Mouse (Mus musculus) testis, adult 2 months (tissue): ENCODE results near the gene Ep400. TPM values are rescaled to one million over a fixed set of nuclear protein-coding genes. Genes with fewer than 3 reads are reported as not detected.

Experiments used
- H3K27ac ChIP-seq: fragments of 200-500 bp; 2 replicates; pipeline ENCODE4 v1.5.1; 2012; ENCODE audit warnings: low read depth, low read length; ENCODE audit not compliant: control insufficient read depth, insufficient read depth
- H3K27me3 ChIP-seq: fragments of 200-500 bp; 2 replicates; pipeline ENCODE4 v1.6.1; 2012; ENCODE audit warnings: mild to moderate bottlenecking, low read length, moderate library complexity; ENCODE audit not compliant: control insufficient read depth, insufficient read depth
- H3K36me3 ChIP-seq: fragments of 200-500 bp; 2 replicates; pipeline ENCODE4 v1.6.1; 2012; ENCODE audit warnings: mild to moderate bottlenecking, low read length; ENCODE audit not compliant: control insufficient read depth, insufficient read depth
- H3K4me1 ChIP-seq: fragments of 200-500 bp; 2 replicates; pipeline ENCODE4 v1.6.1; 2012; ENCODE audit warnings: low read length; ENCODE audit not compliant: control insufficient read depth, insufficient read depth
- H3K4me3 ChIP-seq: fragments of 200-500 bp; 2 replicates; pipeline ENCODE4 v1.5.1; 2012; ENCODE audit warnings: low read depth, mild to moderate bottlenecking, low read length, moderate library complexity, mixed read lengths; ENCODE audit not compliant: control insufficient read depth
- CTCF ChIP-seq: fragments of 200-500 bp; IDR thresholded peaks from 2 replicates; pipeline ENCODE4 v1.5.1; 2012; ENCODE audit warnings: low read depth, mild to moderate bottlenecking, inconsistent platforms, low read length, moderate library complexity; ENCODE audit not compliant: control insufficient read depth, insufficient read depth, insufficient replicate concordance
- POLR2A ChIP-seq: fragments of 200-500 bp; IDR thresholded peaks from 2 replicates; pipeline ENCODE4 v1.6.1; 2012; ENCODE audit warnings: low read depth, mild to moderate bottlenecking, inconsistent platforms, low read length, moderate library complexity; ENCODE audit not compliant: control insufficient read depth
- polyA plus RNA-seq: library from polyadenylated mRNA; depleted of rRNA; stranded (reverse); fragments of >200 nt; gene quantifications from 2 replicates; pipeline ENCODE4 v1.2.3, GENCODE M21; 2012

The Ep400 gene
- polyA plus RNA-seq, 1 experiment, result 196 TPM

DNA sequence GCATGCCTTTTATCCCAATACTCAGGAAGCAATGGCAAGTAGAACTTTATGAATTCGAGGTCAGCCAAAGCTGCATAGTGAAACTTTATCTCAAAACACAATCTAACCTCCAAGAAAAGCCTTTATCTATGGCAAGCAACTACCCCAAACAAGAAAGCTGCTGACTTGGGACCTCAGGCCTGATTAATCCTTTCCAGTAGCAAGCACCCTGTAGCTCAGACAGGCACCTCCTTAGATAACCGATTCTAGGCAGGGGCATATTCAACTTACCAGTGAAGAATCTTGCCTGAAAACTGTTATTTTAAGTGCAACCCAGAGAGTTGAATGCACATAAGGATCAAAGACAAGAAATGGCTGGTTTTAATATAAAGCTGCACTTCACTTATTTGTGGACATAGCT, 59.1 kb downstream of the Ep400 start:
- TF ChIP-seq CTCF, result no peak
- no peak for TF ChIP-seq POLR2A
- Histone ChIP-seq H3K27me3 (no peaks in the 10 kb centered on the region), H3K4me3 (no peak overlapping the region), H3K27ac (no peak overlapping the region), H3K36me3 (peaks cover 3% of the 10 kb centered on the region), H3K4me1 (no peaks in the 10 kb centered on the region)

DNA sequence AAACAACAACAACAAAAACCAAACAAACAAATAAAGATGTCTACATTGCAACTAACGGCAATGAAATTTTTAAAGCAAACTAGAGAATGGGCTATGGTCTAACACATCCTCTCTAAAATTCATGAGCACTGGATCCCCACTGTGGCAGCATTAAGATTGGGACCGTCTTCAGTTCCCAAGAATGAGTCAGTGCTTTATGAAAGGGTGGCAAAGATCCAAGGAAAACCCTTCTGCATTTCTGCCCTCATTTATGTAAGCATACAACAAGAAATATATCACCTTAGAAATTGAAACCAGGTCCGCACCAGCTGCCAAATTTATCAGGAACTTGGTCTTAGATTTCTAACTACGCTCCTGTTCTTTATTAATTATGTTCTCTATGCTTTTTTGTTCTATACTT, 61.3 kb downstream of the Ep400 start:
- Histone ChIP-seq H3K4me3 (no peak overlapping the region), H3K4me1 (no peaks in the 10 kb centered on the region), H3K27me3 (no peaks in the 10 kb centered on the region), H3K36me3 (peaks cover 3% of the 10 kb centered on the region), H3K27ac (no peak overlapping the region)
- no peak for TF ChIP-seq CTCF
- TF ChIP-seq POLR2A, result no peak

DNA sequence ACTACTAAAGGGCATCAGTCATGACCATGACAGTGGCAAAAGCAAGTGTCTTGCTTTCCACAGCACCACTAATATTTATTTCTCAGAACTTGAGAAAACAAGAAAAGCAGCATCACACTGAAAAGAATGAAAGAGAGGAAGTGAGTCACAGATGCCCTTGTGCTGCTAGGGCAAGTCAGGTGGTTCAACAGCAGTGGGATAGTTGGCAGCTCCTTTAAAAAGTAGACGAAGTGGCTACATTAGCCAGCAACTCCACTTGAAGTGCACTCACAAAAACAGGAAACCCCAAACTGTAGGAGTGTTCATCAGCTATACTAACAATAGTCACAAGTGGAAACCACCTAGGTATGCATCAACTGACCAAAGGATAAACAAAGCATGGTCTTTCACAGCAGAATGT, 66.5 kb downstream of the Ep400 start:
- Histone ChIP-seq H3K27me3 (no peaks in the 10 kb centered on the region), H3K4me3 (no peak overlapping the region), H3K4me1 (no peaks in the 10 kb centered on the region), H3K27ac (no peak overlapping the region), H3K36me3 (peaks cover 6% of the 10 kb centered on the region)
- TF ChIP-seq CTCF, result no peak
- TF ChIP-seq POLR2A, result no peak

DNA sequence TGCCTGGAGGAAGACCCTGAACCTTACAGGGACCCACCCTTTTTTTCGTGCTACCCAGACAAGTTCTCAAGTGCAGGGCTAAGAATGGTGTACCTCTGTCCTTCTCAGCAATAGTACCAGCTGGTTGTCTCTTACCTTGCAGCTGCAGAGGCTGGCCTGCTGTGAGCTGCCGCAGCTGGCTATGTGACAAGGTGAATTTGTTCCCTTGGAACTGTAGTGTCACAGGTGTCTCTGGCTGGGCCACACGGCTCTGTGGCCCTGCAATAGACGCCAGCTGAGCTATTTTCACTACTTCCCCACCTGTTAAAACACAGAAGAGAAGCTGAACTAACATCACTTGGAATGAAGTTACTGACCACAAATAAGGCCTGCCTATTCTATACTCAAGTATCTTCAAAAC, 71.9 kb downstream of the Ep400 start:
- H3K27me3 ChIP-seq, result no peaks in the 10 kb centered on the region
- H3K4me3 ChIP-seq, result no peak overlapping the region
- no peak overlapping the region for H3K27ac ChIP-seq
- H3K36me3 ChIP-seq, result peaks cover 5% of the 10 kb centered on the region
- no peak for TF ChIP-seq CTCF
- TF ChIP-seq POLR2A, result no peak
- H3K4me1 ChIP-seq, result no peaks in the 10 kb centered on the region

DNA sequence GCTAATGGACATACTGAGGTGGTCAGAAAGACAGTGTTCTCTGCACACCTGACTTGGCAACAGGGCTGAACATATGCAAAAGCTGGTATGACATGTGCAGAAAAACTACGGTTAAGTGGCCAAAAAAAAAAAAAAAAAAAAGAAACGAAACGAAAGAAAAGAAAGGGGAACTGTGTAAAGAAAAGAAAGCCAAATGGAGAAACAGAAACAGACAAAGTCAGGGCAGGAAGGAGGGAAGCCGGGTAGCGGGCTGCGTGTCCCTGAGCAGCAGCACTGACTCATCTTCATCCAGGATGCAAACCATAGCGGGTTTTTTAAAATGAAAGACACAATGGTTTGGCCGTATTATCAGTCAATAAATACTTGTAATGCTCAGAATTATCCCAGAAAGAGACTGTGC, 88.5 kb downstream of the Ep400 start:
- peaks cover 10% of the 10 kb centered on the region for H3K36me3 ChIP-seq

DNA sequence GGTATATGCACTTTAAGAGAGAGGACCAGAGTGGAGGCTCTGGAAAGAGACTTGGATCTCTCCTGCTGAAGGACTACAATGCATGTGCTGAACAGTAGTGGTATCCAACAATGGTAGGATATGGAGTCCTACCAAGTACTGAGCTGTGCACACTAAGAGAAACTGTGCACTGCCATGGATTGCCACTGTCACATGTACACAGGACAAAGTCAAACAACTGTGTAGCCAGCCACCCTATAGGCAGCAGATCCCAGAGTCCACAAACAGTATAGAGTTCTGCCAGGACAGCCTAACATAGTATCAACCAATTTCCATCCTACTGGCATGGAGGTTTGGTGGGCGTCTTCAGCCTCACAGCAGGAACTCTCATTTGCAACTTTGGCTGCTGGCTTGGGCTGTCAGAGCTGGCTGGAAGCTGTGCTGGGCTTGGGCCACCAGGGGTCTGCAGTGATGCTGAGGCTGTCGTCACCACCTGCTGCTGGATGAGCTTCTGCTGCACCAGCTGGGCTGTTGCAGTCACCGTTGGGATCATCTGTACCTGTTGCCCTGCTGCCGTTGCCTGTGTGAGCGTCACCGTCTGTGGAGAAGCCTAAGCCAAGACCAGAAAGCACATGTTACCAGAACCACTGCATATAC, 104.9 kb downstream of the Ep400 start:
- H3K4me3 ChIP-seq, result no peak overlapping the region
- no peaks in the 10 kb centered on the region for H3K27me3 ChIP-seq
- H3K4me1 ChIP-seq, result no peaks in the 10 kb centered on the region
- H3K36me3 ChIP-seq, result peaks cover 7% of the 10 kb centered on the region
- TF ChIP-seq POLR2A (no peak), CTCF (no peak)
- no peak overlapping the region for H3K27ac ChIP-seq

More for the DNA sequence above, 88.5 kb downstream of the Ep400 start:
- Histone ChIP-seq H3K4me1 (no peaks in the 10 kb centered on the region), H3K4me3 (no peak overlapping the region), H3K27me3 (no peaks in the 10 kb centered on the region), H3K27ac (no peak overlapping the region)
- TF ChIP-seq CTCF, result no peak

DNA sequence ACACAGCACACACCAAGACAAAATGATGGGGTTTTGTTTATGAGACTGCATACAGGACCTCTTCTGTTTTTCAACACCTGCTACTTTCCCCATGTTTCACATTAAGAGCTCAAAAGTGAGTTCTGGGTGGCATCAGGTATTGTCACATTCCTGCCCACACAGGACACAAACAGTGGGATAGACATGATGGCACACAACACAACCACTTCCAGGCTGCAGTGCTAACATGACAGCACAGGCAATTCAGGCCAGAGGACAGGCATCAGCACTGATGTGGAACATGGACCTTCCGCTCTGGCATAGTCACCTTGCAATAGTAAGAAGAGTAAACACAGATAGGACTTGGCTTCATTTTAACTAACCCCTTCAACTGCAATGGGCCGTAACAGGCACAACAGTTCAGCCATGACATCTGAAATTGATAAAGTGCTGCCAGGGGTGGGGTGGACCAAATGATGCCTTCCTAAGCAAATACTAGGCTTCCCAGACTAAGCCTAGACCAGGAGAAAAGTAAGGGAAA, 105.7 kb downstream of the Ep400 start:
- Histone ChIP-seq H3K27me3 (no peaks in the 10 kb centered on the region), H3K4me1 (no peaks in the 10 kb centered on the region), H3K36me3 (peaks cover 7% of the 10 kb centered on the region), H3K27ac (no peak overlapping the region), H3K4me3 (no peak overlapping the region)
- no peak for TF ChIP-seq POLR2A
- no peak for TF ChIP-seq CTCF
